Mouse (Mus musculus) adrenal gland, adult (tissue): ENCODE results near the gene Neurod2.

Experiments
- DNase-seq, 2 experiments: peaks; one replicate each; pipeline ENCODE4 v3.0.0; 2022 to 2023; ENCODE audit warnings: low spot score in 1 of 2; ENCODE audit not compliant: inconsistent age in 2 of 2

Neurod2 gene

DNA sequence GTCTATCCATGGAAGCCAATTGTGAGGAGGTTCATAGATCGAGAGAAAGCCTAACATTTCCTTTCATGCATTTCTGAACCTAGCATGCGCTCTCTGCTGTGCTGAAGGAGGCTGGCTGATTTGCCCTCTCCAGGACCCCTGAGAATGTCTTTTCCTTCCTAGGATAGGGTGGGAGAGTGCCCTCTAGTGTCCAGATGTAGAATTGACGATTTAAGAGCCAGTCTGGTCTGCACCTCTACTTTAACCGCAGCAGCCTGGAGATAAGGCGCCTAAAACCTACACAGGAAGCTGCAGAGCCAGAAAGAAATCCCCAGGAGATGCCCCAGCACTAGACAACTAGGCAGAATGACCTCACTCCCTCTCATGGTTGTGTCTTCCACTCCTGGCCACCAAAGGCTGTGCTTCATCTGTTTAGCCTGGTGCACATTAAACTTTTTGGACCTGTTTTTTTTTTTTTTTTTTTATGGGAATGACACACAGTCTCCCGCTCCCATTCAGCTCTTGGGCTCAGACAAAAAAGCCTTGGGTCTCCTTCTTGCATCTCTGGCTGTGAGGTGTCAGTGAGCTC, 26.4 kb upstream of the Neurod2 start:
- peak; percentile 35 to 85 for DNase-seq

GRCm38 (mm10) chr11:98354445-98354844, 25.0 kb upstream of the Neurod2 start:
- DNase-seq, result no peak

GRCm38 (mm10) chr11:98353651-98354211, 24.3 kb upstream of the Neurod2 start:
- no peak for DNase-seq

GRCm38 (mm10) chr11:98352272-98352990, 23.0 kb upstream of the Neurod2 start:
- DNase-seq, result no peak

GRCm38 (mm10) chr11:98349308-98349707, 19.9 kb upstream of the Neurod2 start:
- DNase-seq, result no peak

DNA sequence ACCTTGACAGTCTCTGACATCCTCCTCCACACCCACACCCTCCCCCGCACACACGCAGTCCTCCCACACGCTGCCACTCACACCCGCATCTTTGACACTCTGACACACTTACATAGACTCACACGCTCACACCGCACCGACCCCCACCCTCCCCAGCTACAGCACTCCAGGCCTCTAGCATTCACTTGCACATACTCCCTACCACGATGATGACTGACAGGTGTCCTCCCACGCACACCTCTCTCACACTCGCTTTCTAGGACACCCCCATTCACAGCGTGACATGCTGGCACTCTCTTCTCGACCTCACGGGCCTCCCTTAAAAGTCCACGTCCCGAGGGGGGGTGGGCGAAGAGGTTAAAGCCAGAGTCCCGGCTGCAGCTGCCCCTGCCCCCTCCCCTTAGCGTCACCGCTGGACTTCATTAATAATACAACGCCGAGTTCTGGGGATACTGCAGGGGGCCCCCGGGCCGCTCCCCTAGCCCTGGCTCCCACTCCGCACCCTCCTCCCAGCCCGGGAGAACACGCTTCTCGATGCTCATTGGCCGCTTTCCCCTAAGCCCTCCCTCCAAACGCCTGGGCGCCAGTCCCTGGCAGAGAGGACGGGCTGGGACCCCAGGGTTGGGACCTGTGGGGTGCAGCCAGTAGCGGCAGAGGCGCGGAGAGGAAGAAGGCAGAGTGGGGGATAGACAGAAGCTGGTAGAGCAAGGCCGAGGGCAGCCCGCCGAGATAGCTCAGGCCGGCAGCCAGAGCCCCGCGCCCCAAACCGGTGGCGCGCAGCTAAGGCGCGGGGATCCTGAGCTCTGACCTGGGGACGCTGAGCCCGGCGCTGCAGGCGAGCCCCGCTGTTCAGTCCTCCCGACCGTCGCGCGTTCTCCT, 18.9 kb upstream of the Neurod2 start, which contains the start of gene Ppp1r1b:
Ppp1r1b (plus strand) TSS at position 322 of the 879 bp plus-strand sequence.
- DNase-seq, result peak; percentile 43 to 72

GRCm38 (mm10) chr11:98347385-98348082, 18.1 kb upstream of the Neurod2 start:
- DNase-seq, result no peak

- DNase-seq, result no peak
Measured at GRCm38 (mm10) chr11:98346168-98346567, 16.7 kb upstream of the Neurod2 start.

GRCm38 (mm10) chr11:98345253-98345652, 15.8 kb upstream of the Neurod2 start:
- DNase-seq, result peak; percentile 77 to 94

- peak; percentile 90 to 98 for DNase-seq
Measured at GRCm38 (mm10) chr11:98342000-98342945, 12.8 kb upstream of the Neurod2 start.

DNA sequence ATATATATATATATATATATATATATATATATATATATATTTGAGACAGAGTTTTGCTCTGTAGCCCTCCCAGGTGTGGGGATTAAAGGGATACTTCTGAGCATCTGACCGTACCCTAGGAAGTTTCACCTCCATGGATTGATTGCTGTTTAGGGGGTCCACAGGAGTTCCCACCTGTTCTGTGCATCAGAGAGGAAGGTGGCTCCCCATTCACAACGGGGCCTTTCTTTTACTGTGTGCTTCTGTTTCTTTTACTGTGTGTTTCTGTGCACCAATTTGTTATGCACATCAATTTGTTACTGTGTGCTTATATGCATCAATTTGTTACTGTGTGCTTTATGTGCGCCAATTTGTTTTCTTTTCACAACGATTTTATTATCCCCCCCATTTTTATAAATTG, 11.7 kb upstream of the Neurod2 start:
- DNase-seq, result no peak

- DNase-seq, result no peak
Measured at GRCm38 (mm10) chr11:98340597-98340996, 11.1 kb upstream of the Neurod2 start.

DNA sequence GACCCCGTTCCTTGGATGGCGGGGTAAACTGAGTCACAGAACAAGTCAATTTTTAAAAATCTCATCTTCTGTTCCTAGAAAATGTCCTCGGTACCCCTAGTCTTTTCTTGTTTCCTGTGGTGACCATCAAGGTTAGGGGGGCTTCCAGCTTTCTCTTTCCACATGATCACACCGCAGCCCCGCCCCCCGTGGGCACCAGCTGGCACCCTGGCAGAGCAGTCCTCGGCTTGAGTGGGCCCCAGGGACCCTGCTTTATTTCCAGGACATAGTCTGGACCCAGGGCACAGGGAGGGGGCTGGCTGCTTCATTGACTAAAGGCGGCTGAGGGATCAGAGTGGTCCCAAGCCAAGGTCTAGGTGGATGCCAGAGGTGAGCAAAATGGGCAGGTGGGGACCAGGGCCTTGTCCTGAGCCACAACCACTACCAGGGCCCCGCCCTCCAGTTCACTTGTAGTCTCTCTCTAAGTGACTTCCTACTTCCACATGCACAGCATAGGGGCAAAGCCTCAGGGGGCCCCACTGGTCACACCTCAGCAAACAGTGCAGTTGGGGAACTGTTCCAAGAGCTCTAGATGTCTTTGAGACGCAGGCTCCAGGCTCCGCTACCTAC, 10.3 kb upstream of the Neurod2 start:
- no peak for DNase-seq

DNA sequence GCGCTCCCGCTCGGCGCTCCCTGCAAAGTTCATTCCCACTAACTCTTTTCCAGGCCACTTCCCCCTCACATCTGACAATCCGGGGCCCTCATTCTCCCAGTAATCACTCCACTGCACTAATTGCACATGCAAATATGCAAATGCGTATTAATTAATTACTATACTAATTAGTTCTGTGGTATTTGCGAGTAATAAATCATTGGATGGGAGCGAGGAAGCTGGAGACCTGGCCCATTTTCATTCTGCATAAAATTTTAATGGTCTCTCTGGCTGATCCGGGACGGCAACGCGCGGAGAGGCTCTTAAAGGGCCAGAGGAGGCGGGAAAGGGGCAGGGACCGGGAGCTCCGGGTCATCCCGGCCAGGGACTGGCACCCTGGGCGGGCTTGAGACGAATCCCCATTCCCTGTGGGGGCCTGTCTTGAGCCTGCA, 9.6 kb upstream of the Neurod2 start:
- peak in 1 of 2 experiments; percentile 70 for DNase-seq

DNA sequence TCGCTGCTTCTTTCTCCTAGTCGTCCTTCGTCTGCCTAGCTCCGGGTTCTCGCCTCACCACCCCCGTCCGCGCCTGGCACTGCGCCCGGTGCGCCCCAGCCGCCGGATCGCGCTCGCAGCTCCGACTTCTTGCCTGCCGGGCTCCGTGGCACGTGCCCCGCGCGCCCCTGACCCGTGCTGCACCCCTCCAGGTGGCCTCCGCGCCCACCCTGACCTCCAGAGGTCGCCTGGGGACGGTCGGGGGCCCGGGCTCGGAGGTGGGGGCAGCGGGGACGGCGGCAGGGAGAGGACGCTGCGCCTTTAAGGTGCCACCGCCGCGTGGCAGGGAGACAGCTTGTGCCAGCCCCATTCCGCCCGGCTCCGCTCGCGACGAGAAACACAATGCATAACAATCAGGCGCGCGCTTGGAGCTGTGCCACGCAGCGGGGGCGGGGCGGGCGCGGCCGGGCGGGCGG, 9.1 kb upstream of the Neurod2 start:
- DNase-seq, result peak; percentile 47 to 78

DNA sequence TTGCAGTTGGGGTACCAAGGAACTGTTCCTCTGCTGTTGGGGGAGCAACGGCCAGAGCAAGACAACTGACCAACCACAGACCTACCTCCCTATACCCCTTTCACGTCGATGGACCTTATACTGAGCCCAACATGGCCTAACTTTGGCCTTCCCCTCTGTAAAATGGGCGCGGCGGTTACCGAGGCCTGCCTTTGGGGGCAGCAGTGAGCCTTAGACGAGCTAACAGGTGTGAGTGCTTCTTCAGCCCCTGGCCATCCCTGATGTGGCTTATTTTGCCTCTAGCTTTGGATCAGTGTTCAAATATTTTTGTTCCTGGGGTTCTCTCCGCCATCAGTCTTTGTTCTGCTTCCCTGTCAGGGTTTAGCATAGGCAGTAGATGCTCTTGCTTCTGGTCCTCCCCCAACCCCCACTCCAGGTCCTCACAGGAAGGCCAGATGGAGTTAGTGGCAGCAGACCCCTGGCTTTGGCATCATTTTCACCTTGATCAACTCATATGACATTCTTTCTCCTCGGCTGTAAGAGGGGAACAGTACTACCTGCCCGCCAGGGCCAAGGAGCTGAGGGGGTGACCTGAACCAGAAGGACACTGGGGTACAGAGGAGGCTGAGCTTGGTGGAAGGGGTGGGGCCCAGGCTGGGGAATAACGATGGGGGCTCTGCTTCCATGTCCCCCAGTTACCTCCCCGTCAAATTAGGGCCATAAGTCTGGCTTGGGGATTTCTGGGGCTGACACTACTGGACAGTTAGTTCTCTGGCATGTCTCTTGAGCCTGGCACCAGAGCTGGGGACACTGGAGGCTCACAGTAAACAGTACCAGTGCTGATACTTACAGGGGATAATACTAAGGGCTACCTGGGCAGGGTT, 7.0 kb upstream of the Neurod2 start:
- no peak for DNase-seq

DNA sequence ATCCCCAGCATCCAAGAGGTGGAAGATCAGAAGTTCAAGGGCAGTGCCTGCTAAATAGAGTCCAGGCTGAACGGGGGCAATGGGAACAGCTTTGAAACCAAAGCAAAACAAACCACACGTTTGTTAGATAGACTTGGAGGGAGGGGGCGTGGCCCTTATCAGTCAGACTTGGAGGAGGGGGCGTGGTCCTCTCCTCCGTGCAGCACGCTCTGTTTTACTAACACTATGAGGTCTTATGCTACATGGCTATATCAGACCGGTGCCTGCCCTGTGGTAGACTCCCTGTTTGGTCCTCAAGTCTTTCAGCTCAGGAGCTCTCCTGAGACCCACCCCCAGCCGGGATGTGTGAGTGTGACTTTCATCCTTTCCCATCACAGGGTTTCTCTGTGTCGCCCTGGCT, 5.8 kb upstream of the Neurod2 start:
- peak in 1 of 2 experiments; percentile 16 for DNase-seq
